In genomic region chr7:16913806-16914452, GRCm38 (mm10) we compare ENCODE assay signal across 7 mouse cellular contexts. TPM values are rescaled to one million over a fixed set of nuclear protein-coding genes. Genes with fewer than 3 reads are reported as not detected.
DNase-seq lines count a peak whose midpoint lies in the region; ATAC-seq and TF ChIP-seq lines count a peak whose summit lies in the region.

No protein-coding gene starts in this region.

- peak; percentile 83 for ATAC-seq in erythroblast, adult 5-6 weeks (replicated peaks; ENCODE audit: low FRiP score, poor library complexity, severe bottlenecking)

- H3K27ac ChIP-seq in MEL (ENCODE audit: control insufficient read depth, low read depth, low read length) = no peak overlapping the region

- peak; percentile 88 for TF ChIP-seq RAD21 in MEL (IDR thresholded peaks at IDR 0.05; ENCODE audit: low read depth, low read length)

- intact Hi-C loops in heart, postnatal 36 days (cut with DNase I) = loop anchor here (1.0 to 5.0 kb wide), 2 partner anchors 19 to 87 kb away; no protein-coding TSS in a partner anchor

- no peaks in the 10 kb centered on the region for H3K27me3 ChIP-seq in MEL (ENCODE audit: control insufficient read depth in 1 of 2, insufficient read depth in 2 of 2, low read length in 2 of 2)

- H3K4me1 ChIP-seq in MEL (ENCODE audit: control insufficient read depth in 1 of 2, insufficient read depth in 2 of 2, low read length in 2 of 2) = peaks cover 2 to 22% of the 10 kb centered on the region in 2 experiments

- peak overlapping the region; percentile 42 for H3K9ac ChIP-seq in MEL (ENCODE audit: control insufficient read depth, low read depth, low read length, poor library complexity, severe bottlenecking)

- no peaks in the 10 kb centered on the region for H3K9me3 ChIP-seq in MEL (replicated peaks; ENCODE audit: insufficient read depth, low read length)

- no peak for TF ChIP-seq EP300 in MEL (IDR thresholded peaks at IDR 0.05; ENCODE audit: low read depth in 1 of 2, low read length in 2 of 2)

- H3K36me3 ChIP-seq in MEL (ENCODE audit: control insufficient read depth in 1 of 2, insufficient read depth in 2 of 2, low read length in 2 of 2) = peaks cover 0 to 16% of the 10 kb centered on the region in 2 experiments

- peak; percentile 82 for DNase-seq in MEL (ENCODE audit: low read depth, low spot score)
- peak; percentile 85 for DNase-seq in brain, adult 2 months (ENCODE audit: low read depth, low spot score)
- DNase-seq in heart, postnatal 36 days = peak; percentile 82 to 83
- peak; percentile 67 for DNase-seq in layer of hippocampus, adult 9-11 months
- peak; percentile 85 for DNase-seq in lung, postnatal 14 days
- DNase-seq in retina, postnatal 7 days (ENCODE audit: low read depth, low spot score) = peak; percentile 70

- no peak for TF ChIP-seq POLR2A in MEL (IDR thresholded peaks at IDR 0.05; ENCODE audit: control insufficient read depth in 1 of 2, insufficient read depth in 1 of 2, low read depth in 1 of 2, low read length in 2 of 2, poor library complexity in 1 of 2)

- H3K4me3 ChIP-seq in MEL (ENCODE audit: control insufficient read depth in 1 of 2, insufficient read depth in 1 of 2, low read depth in 2 of 2, low read length in 2 of 2) = no peak overlapping the region

- H3K79me2 ChIP-seq in MEL (ENCODE audit: control insufficient read depth, insufficient read depth, low read length, poor library complexity) = peaks cover 6% of the 10 kb centered on the region; the same call in 1 of the 2 replicates

- peak; percentile 84 to 95 (median 87) for TF ChIP-seq CTCF in MEL (IDR thresholded peaks at IDR 0.05 in 2 of 3, conservative IDR thresholded peaks at IDR 0.05 in 1 of 3; ENCODE audit: control insufficient read depth in 1 of 3, insufficient read depth in 1 of 3, low read depth in 2 of 3, low read length in 3 of 3, poor library complexity in 1 of 3, severe bottlenecking in 1 of 3)

TF ChIP-seq in MEL, 35 proteins besides CTCF, POLR2A, EP300 and RAD21:
- TF ChIP-seq SMC3 (IDR thresholded peaks at IDR 0.05; ENCODE audit: low read depth, low read length) = peak; percentile 89
- peak; percentile 73 for TF ChIP-seq ZC3H11A (IDR thresholded peaks at IDR 0.05; ENCODE audit: low read depth, low read length)
- TF ChIP-seq USF2 (IDR thresholded peaks at IDR 0.05; ENCODE audit: borderline replicate concordance in 1 of 2, insufficient read depth in 1 of 2, low read depth in 1 of 2, low read length in 2 of 2) = no peak
- TF ChIP-seq SIN3A (IDR thresholded peaks at IDR 0.05; ENCODE audit: low read length) = peak; percentile 62
- TF ChIP-seq ELF1 (IDR thresholded peaks at IDR 0.05; ENCODE audit: low read depth, low read length) = no peak
- 0 out of 2 replicates have a peak, but pooled peaks have one; percentile 32 for TF ChIP-seq MYC (IDR thresholded peaks at IDR 0.05; ENCODE audit: low read depth, low read length)
- peak; percentile 21; the same call in 1 of the 2 replicates for TF ChIP-seq CHD2 (IDR thresholded peaks at IDR 0.05; ENCODE audit: low read length)
- no peak for TF ChIP-seq POLR2AphosphoS5 (IDR thresholded peaks at IDR 0.05; ENCODE audit: borderline replicate concordance, low read depth, low read length)
- TF ChIP-seq ETS1 (IDR thresholded peaks at IDR 0.05; ENCODE audit: low read depth, low read length) = no peak

RNA-seq across cellular contexts. Expression of gene Ptgir, which starts 7.6 kb away (rescaled TPM):
- 19.6 and 22.8 TPM in 2 replicates for total RNA-seq in MEL (2012; rRNA removed)
- 10 to 100 TPM in 1 of 2 experiments, not detected in 1; 23.7 TPM for polyA plus RNA-seq in MEL (2012; ENCODE audit: insufficient read depth in 1 of 2, insufficient read length in 2 of 2, low read depth in 1 of 2, low replicate concordance in 2 of 2, missing spikeins in 1 of 2)
- total RNA-seq in erythroblast, adult 5-6 weeks (2015; ENCODE audit: low replicate concordance) = 1.3 and 6.7 TPM in 2 replicates
- 1.5 and 1.8 TPM in 2 replicates for total RNA-seq in erythroblast, adult 5-6 weeks (2017; ENCODE audit: low replicate concordance)
- total RNA-seq in heart, postnatal 36 days (2021) = 1 to 10 TPM; 2.9 TPM

RNA-seq across cellular contexts. Expression of gene Calm3, which starts 10.0 kb away (rescaled TPM):
- 450 and 482 TPM in 2 replicates for total RNA-seq in MEL (2012; rRNA removed)
- polyA plus RNA-seq in MEL (2012; ENCODE audit: insufficient read depth in 1 of 2, insufficient read length in 2 of 2, low read depth in 1 of 2, low replicate concordance in 2 of 2, missing spikeins in 1 of 2) = 1,000 to 10,000 TPM in 1 of 2 experiments, 100 to 1,000 TPM in 1; 515 to 1,030 TPM
- total RNA-seq in erythroblast, adult 5-6 weeks (2015; ENCODE audit: low replicate concordance) = 41.1 and 44.1 TPM in 2 replicates
- total RNA-seq in erythroblast, adult 5-6 weeks (2017; ENCODE audit: low replicate concordance) = 157 and 162 TPM in 2 replicates
- 100 to 1,000 TPM; 182 to 193 TPM for total RNA-seq in heart, postnatal 36 days (2021)

RNA-seq across cellular contexts. Expression of gene Gng8, which starts 22.3 kb away (rescaled TPM):
- 0.39 TPM in 1 of 2 replicates, not detected in the other for total RNA-seq in MEL (2012; rRNA removed)
- 1 to 10 TPM in 1 of 2 experiments, not detected in 1; 2.2 TPM for polyA plus RNA-seq in MEL (2012; ENCODE audit: insufficient read depth in 1 of 2, insufficient read length in 2 of 2, low read depth in 1 of 2, low replicate concordance in 2 of 2, missing spikeins in 1 of 2)
- total RNA-seq in erythroblast, adult 5-6 weeks (2015; ENCODE audit: low replicate concordance) = not detected in 2 replicates
- not detected in 2 replicates for total RNA-seq in erythroblast, adult 5-6 weeks (2017; ENCODE audit: low replicate concordance)
- total RNA-seq in heart, postnatal 36 days (2021) = 1 to 10 TPM in 1 of 2 experiments, under 1 TPM in 1; 0.54 to 1.3 TPM

RNA-seq across cellular contexts. Expression of gene Pnmal2, which starts 30.6 kb away (rescaled TPM):
- total RNA-seq in MEL (2012; rRNA removed) = not detected in 2 replicates
- under 1 TPM in 1 of 2 experiments, not detected in 1; 0.07 TPM for polyA plus RNA-seq in MEL (2012; ENCODE audit: insufficient read depth in 1 of 2, insufficient read length in 2 of 2, low read depth in 1 of 2, low replicate concordance in 2 of 2, missing spikeins in 1 of 2)
- not detected in 2 replicates for total RNA-seq in erythroblast, adult 5-6 weeks (2015; ENCODE audit: low replicate concordance)
- total RNA-seq in erythroblast, adult 5-6 weeks (2017; ENCODE audit: low replicate concordance) = not detected in 2 replicates
- 1 to 10 TPM; 3.4 to 3.9 TPM for total RNA-seq in heart, postnatal 36 days (2021)

RNA-seq across cellular contexts. Expression of gene Dact3, which starts 38.8 kb away (rescaled TPM):
- 0.31 and 0.49 TPM in 2 replicates for total RNA-seq in MEL (2012; rRNA removed)
- polyA plus RNA-seq in MEL (2012; ENCODE audit: insufficient read depth in 1 of 2, insufficient read length in 2 of 2, low read depth in 1 of 2, low replicate concordance in 2 of 2, missing spikeins in 1 of 2) = 1 to 10 TPM in 1 of 2 experiments, not detected in 1; 2.1 TPM
- total RNA-seq in erythroblast, adult 5-6 weeks (2015; ENCODE audit: low replicate concordance) = not detected in 2 replicates
- total RNA-seq in erythroblast, adult 5-6 weeks (2017; ENCODE audit: low replicate concordance) = not detected in 2 replicates
- 10 to 100 TPM; 11.2 to 11.7 TPM for total RNA-seq in heart, postnatal 36 days (2021)
